Mouse (Mus musculus) cerebellum, adult 2 months (tissue): Measurements from ENCODE around the gene Cdh24. TPM values are rescaled to one million over a fixed set of nuclear protein-coding genes. Genes with fewer than 3 reads are reported as not detected.

Experiments
- DNase-seq, 2 experiments: peaks; one replicate each; pipeline ENCODE4 v3.0.0; 2021
- H3K27ac ChIP-seq: fragments of 200-500 bp; 2 replicates; pipeline ENCODE4 v1.5.1; 2012; ENCODE audit warnings: low read length, control low read depth, inconsistent platforms; ENCODE audit not compliant: insufficient read depth
- H3K27me3 ChIP-seq: fragments of 200-500 bp; 2 replicates; pipeline ENCODE4 v1.6.1; 2012; ENCODE audit warnings: inconsistent platforms, mild to moderate bottlenecking, low read length, moderate library complexity; ENCODE audit not compliant: control insufficient read depth, insufficient read depth
- H3K4me1 ChIP-seq: fragments of 200-500 bp; 2 replicates; pipeline ENCODE4 v1.6.1; 2011; ENCODE audit warnings: low read length; ENCODE audit not compliant: control insufficient read depth, insufficient read depth
- H3K4me3 ChIP-seq: fragments of 200-500 bp; replicated peaks from 2 replicates; pipeline ENCODE3; 2011; ENCODE audit warnings: mild to moderate bottlenecking, low read depth, low read length, control low read depth; ENCODE audit not compliant: insufficient read depth
- CTCF ChIP-seq: fragments of 200-500 bp; IDR thresholded peaks from 2 replicates; pipeline ENCODE4 v1.5.1; 2011; ENCODE audit warnings: low read depth, mild to moderate bottlenecking, control low read depth, low read length, moderate library complexity, borderline replicate concordance; ENCODE audit not compliant: insufficient read depth
- POLR2A ChIP-seq: fragments of 200-500 bp; IDR thresholded peaks from 2 replicates; pipeline ENCODE4 v1.6.1; 2011; ENCODE audit warnings: low read length, control low read depth, borderline replicate concordance; ENCODE audit not compliant: insufficient read depth
- WGBS: fragments of 180-500 bp; shearing (Covaris S2); methylation state at CpG from one replicate; pipeline ENCODE4 v1.1.7; 2018; 5-methylcytosine and 5-hydroxymethylcytosine counted together
- polyA plus RNA-seq: library from polyadenylated mRNA; depleted of rRNA; stranded (reverse); fragments of >200 nt; gene quantifications from 2 replicates; pipeline ENCODE4 v1.2.3, GENCODE M21; 2012

The Cdh24 gene
- polyA plus RNA-seq, 1 experiment = 10.3 TPM

- DNase-seq = peak; percentile 82 to 83
These were observed 9.7 kb upstream of the Cdh24 start for GRCm38 (mm10) chr14:54650621-54651454.

GRCm38 (mm10) chr14:54647900-54648299, 6.7 kb upstream of the Cdh24 start:
- Histone ChIP-seq H3K27ac (no peak overlapping the region), H3K4me1 (peaks cover 11% of the 10 kb centered on the region), H3K4me3 (no peak overlapping the region), H3K27me3 (no peaks in the 10 kb centered on the region)
- TF ChIP-seq POLR2A (no peak), CTCF (no peak)
- 49% methylated on average over 4 of the region's 4 CpGs for WGBS
- no peak for DNase-seq

More at GRCm38 (mm10) chr14:54650621-54651454, 9.7 kb upstream of the Cdh24 start:
- 56% methylated on average over 23 of the region's 23 CpGs for WGBS
- H3K27ac ChIP-seq = no peak overlapping the region
- TF ChIP-seq POLR2A = no peak
- peak; percentile 94 for TF ChIP-seq CTCF
- no peaks in the 10 kb centered on the region for H3K27me3 ChIP-seq
- peaks cover 14% of the 10 kb centered on the region for H3K4me1 ChIP-seq
- no peak overlapping the region for H3K4me3 ChIP-seq

DNA sequence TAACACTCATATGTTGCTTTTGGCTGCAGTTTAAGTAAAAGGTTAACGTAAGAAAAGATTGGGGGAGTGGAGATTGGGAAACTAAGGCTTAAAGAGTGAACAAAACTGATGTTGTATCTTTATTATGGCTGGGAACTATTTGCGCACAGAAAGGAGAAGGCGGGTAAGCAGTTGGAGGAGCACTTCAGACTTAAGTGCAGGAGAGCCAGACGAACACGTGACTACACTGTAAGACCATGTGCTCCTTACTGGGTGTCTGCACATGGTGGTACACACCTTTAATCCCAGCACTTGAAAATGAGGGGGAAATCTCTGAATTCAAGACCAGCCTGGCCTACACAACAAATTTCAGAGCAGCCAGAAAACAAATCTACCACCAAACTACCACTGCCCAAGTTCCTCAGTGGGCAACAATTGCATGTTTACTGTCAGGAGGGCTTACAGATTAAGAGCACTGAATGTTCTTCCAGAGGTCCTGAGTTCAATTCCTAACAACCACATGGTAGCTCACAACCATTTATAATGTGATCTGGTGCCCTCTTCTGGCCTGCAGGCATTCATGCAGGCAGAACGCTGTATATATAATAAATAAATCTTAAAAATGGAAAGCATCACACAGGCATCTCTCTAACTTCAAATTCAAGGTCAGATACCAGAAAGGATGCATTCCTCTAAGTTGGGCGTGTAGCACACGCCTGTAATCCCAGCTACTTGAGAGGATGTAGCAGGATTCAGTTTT, 5.9 kb upstream of the Cdh24 start:
- Histone ChIP-seq H3K27ac (no peak overlapping the region), H3K4me1 (peaks cover 11% of the 10 kb centered on the region), H3K4me3 (no peak overlapping the region), H3K27me3 (no peaks in the 10 kb centered on the region)
- 90% methylated on average over 8 of the region's 8 CpGs for WGBS
- DNase-seq = no peak
- no peak for TF ChIP-seq CTCF
- no peak for TF ChIP-seq POLR2A

DNA sequence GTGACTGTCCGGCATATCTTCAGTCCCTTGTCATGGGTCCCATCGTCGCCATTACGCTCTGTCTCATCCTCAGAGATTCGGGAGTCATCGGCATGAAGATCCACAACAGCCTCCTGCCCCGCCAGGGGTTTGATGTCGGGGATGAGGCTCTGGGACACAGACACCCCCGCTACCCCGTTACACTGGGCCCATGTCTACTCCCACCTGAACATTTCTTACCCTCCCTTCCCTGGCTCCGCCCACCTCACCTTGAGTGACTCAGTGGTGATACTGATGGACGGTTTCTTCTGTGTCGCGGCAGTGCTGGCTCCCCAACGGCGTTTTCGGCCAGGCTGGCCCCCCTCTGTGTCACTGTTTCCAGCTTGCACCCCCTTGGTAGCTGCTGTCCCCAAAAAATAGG, 5.3 kb upstream of the Cdh24 start:
- Histone ChIP-seq H3K4me1 (peaks cover 11% of the 10 kb centered on the region), H3K4me3 (no peak overlapping the region), H3K27me3 (no peaks in the 10 kb centered on the region), H3K27ac (no peak overlapping the region)
- WGBS = 93% methylated on average over 17 of the region's 17 CpGs
- no peak for DNase-seq
- no peak for TF ChIP-seq CTCF
- TF ChIP-seq POLR2A = no peak

- no peak for DNase-seq
- Histone ChIP-seq H3K4me3 (no peak overlapping the region), H3K27ac (no peak overlapping the region), H3K27me3 (no peaks in the 10 kb centered on the region), H3K4me1 (0 out of 2 replicates have a peak, but pooled peaks cover 3% of the 10 kb centered on the region)
- no peak for TF ChIP-seq POLR2A
- no peak for TF ChIP-seq CTCF
- WGBS = 91% methylated on average over 9 of the region's 9 CpGs
These were observed 3.1 kb upstream of the Cdh24 start for GRCm38 (mm10) chr14:54644294-54644693.

DNA sequence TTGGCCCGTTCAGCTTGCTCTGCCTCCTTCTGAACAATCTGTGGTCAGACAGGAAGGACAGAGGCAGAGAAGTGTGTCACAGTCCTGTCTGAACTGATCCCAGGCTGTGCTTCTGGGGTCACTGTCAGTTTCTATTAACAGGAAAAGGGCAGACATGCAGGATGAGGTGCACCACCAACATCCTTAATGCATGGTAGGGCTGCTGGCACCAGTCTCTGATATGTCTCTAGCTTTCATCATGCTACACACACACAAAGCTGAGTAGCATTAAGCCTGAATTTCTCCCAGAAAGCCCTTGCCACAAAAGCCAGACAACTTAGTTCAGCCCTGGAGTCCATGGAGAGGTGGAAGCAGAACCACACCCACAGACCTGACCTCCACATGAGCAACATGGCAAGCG, 1.8 kb upstream of the Cdh24 start:
- Histone ChIP-seq H3K4me3 (no peak overlapping the region), H3K4me1 (no peaks in the 10 kb centered on the region), H3K27ac (no peak overlapping the region), H3K27me3 (no peaks in the 10 kb centered on the region)
- no peak for TF ChIP-seq POLR2A
- no peak for TF ChIP-seq CTCF
- 77% methylated on average over 2 of the region's 2 CpGs for WGBS
- DNase-seq = no peak

DNA sequence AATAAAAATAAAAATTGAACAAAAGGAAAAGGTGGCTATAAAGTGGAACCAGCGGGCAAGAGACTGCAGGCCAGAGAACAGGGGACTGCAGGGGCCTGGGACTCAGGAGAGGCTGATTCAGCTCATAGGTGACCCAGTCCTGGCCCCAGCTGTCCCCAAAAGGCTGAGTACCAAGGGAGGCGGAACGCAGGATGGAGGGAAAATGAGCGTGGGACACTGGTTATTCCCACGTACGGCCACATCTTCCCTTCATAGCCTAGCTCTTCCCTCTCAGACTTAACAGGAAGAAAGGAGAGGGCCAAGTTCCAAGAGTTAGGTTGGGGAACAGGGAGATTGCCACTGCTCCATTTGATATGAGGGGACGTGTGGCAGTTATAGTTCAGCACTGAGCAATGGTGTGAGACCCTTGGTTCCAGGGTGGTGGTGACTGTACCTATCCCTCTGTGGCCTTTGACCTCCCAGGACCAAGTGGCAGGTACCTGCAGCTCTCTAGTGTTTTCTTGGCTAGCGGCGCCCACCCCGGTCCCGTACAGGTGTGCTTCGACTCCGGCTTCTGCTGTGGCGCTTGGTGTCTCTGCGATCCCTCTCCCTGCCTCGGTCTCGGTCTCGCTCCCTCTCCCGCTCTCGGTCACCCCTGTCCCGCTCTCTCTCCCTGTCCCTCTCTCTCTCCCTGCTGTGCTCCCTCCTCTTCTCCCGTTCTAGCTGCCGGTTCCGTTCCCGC, 1.2 kb upstream of the Cdh24 start:
- no peak for DNase-seq
- Histone ChIP-seq H3K27me3 (no peaks in the 10 kb centered on the region), H3K4me3 (no peak overlapping the region), H3K4me1 (no peaks in the 10 kb centered on the region), H3K27ac (no peak overlapping the region)
- TF ChIP-seq CTCF (no peak), POLR2A (no peak)
- 74% methylated on average over 25 of the region's 25 CpGs for WGBS
